11 mouse cellular contexts compared by ENCODE assay signal in genomic region chr1:187282804-187283203, GRCm38 (mm10).
DNase-seq lines count a peak whose midpoint lies in the region; ATAC-seq lines count a peak whose summit lies in the region.
"Had no signal": no experiment of that assay in that cellular context is flagged by ENCODE, and none has a peak within 500 bp of the region (broad histone marks: within the 10 kb centered on the region; RNA-seq: fewer than 3 reads in every experiment).

No protein-coding gene starts in this region.

- WGBS in neural tube, embryonic 13.5 days: 72% methylated on average over 6 of the region's 6 CpGs
- WGBS in hindbrain, embryonic 15.5 days: 64% methylated on average over 6 of the region's 6 CpGs

- no peak for ATAC-seq in neural tube, embryonic 13.5 days (ENCODE audit: low read depth)
- ATAC-seq in hindbrain, embryonic 15.5 days (ENCODE audit: low FRiP score, low read depth): peak; percentile 45; the same call in 1 of the 2 replicates

- peaks cover 39% of the 10 kb centered on the region for H3K4me1 ChIP-seq in neural tube, embryonic 13.5 days (replicated peaks)
- peaks cover 12% of the 10 kb centered on the region for H3K4me1 ChIP-seq in hindbrain, embryonic 15.5 days (replicated peaks)
- H3K4me1 ChIP-seq: liver, embryonic 15.5 days; stomach, embryonic 15.5 days had no signal

- no peaks in the 10 kb centered on the region for H3K27me3 ChIP-seq in neural tube, embryonic 13.5 days
- H3K27me3 ChIP-seq in hindbrain, embryonic 15.5 days: no peaks in the 10 kb centered on the region
- H3K27me3 ChIP-seq: liver, embryonic 15.5 days; stomach, embryonic 15.5 days had no signal

- H3K4me3 ChIP-seq in neural tube, embryonic 13.5 days: no peak overlapping the region
- H3K4me3 ChIP-seq in hindbrain, embryonic 15.5 days: no peak overlapping the region
- H3K4me3 ChIP-seq: liver, embryonic 15.5 days; stomach, embryonic 15.5 days had no signal

- H3K27ac ChIP-seq in neural tube, embryonic 13.5 days (replicated peaks): peak overlapping the region; percentile 33; the same call in 1 of the 2 replicates
- H3K27ac ChIP-seq in hindbrain, embryonic 15.5 days (replicated peaks): 0 out of 2 replicates have a peak overlapping the region, but pooled peaks have one; percentile 23
- H3K27ac ChIP-seq: liver, embryonic 15.5 days; stomach, embryonic 15.5 days had no signal

- no peaks in the 10 kb centered on the region for H3K9me3 ChIP-seq in neural tube, embryonic 13.5 days
- no peaks in the 10 kb centered on the region for H3K9me3 ChIP-seq in hindbrain, embryonic 15.5 days
- H3K9me3 ChIP-seq: liver, embryonic 15.5 days; stomach, embryonic 15.5 days had no signal

- intact Hi-C loops in heart, postnatal 25 days (cut with DNase I): no loop called here
- intact Hi-C loops in gastrocnemius, postnatal 36 days (cut with DNase I): no loop called here

- H3K4me2 ChIP-seq in neural tube, embryonic 13.5 days: no peak overlapping the region
- H3K4me2 ChIP-seq in hindbrain, embryonic 15.5 days: no peak overlapping the region
- H3K4me2 ChIP-seq: liver, embryonic 15.5 days; stomach, embryonic 15.5 days had no signal

- H3K36me3 ChIP-seq in neural tube, embryonic 13.5 days: no peaks in the 10 kb centered on the region
- no peaks in the 10 kb centered on the region for H3K36me3 ChIP-seq in hindbrain, embryonic 15.5 days
- H3K36me3 ChIP-seq: liver, embryonic 15.5 days; stomach, embryonic 15.5 days had no signal

- no peak overlapping the region for H3K9ac ChIP-seq in neural tube, embryonic 13.5 days
- no peak overlapping the region for H3K9ac ChIP-seq in hindbrain, embryonic 15.5 days
- H3K9ac ChIP-seq: liver, embryonic 15.5 days; stomach, embryonic 15.5 days had no signal

- DNase-seq in heart, adult 9 months (ENCODE audit: low spot score in 2 of 2): peak; percentile 6 to 19
- DNase-seq in heart, postnatal 25 days (ENCODE audit: low spot score): no peak
- DNase-seq in neural tube, embryonic 10.5 days (ENCODE audit: extremely low spot score, low spot score): no peak
- DNase-seq in gastrocnemius, postnatal 36 days: no peak
- no peak for DNase-seq in left cerebral cortex, adult 18-20 months (ENCODE audit: low spot score in 2 of 2)
- no peak for DNase-seq in cerebellum, adult 11 months
- DNase-seq: adrenal gland, adult 2 months had no signal

Comparison
In these comparisons a context has a peak if more than half of its experiments do, and no peak if none do; other contexts are left out.
1. DNase-seq: peak in heart, adult 9 months (2 of 2); none in heart, postnatal 25 days (single experiment), neural tube, embryonic 10.5 days (single experiment), gastrocnemius, postnatal 36 days (0 of 2), left cerebral cortex, adult 18-20 months (0 of 2) and cerebellum, adult 11 months (single experiment).